Mouse (Mus musculus): ENCODE measurements around the gene Smg6.

Smg6 gene

DNA sequence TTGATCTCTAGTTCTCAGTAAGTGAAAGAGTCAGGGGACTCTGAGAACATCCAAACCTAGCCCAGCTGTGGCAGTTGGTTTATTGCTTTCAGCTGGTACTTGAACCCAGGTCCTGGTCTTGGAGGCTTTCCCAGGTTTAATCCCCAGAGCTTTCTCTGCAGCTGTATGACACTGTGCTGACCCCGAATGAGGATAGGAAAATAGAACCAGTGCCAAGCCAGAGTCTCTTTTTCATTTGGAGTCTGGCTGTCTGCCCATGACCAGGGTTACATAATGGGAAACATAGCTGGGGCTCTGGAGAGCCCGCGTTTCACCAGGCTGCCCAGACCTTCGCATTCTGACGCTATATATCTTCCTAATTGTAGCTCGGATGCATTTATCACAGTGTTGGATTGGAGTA, 121.4 kb downstream of the Smg6 start:
- no peak for DNase-seq (ENCODE audit: low read depth, low spot score)

GRCm38 (mm10) chr11:75047736-75048407, 122.2 kb downstream of the Smg6 start:
- DNase-seq (ENCODE audit: low read depth, low spot score): no peak

DNA sequence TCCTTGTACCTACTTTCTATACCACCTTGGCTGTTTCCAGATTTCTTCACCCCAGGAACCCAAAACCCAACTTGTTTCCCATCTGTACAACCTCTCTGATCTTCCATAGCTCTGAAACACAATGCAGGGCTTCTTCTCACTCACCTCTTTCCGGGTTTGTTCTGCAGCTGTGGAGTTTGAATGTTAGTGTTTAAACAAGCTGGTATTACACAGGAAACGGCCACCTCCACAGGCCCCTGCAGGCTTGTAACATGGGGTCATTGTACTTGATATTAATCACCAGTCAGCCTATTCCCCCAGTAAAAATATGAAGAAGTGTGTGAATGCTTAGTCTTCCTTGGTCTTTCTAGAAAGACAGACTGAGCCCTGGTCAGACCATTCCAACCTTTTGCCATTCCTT, 123.5 kb downstream of the Smg6 start:
- DNase-seq (ENCODE audit: low read depth, low spot score): no peak

GRCm38 (mm10) chr11:75049807-75050206, 124.2 kb downstream of the Smg6 start:
- DNase-seq (ENCODE audit: low read depth, low spot score): no peak

DNA sequence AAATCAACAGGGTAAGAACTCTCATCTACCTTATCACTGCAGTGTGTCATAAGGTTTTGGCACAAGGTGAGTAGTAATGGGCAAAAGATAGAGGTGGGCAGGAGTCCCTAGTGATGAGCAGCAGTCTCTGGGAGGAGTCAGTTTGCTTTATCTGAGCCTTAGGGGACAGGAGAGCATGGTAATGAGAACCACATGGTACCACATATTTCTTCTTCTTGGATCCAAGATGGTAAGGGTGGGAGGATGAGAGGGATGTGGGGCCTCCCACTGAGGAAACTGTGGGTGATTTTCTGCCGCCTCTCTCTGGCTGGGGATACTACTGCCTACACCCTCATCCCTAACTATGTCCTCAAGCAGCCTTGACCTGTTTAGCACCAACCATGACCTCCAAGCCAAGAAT, 125.6 kb downstream of the Smg6 start:
- DNase-seq (ENCODE audit: low read depth, low spot score): no peak

DNA sequence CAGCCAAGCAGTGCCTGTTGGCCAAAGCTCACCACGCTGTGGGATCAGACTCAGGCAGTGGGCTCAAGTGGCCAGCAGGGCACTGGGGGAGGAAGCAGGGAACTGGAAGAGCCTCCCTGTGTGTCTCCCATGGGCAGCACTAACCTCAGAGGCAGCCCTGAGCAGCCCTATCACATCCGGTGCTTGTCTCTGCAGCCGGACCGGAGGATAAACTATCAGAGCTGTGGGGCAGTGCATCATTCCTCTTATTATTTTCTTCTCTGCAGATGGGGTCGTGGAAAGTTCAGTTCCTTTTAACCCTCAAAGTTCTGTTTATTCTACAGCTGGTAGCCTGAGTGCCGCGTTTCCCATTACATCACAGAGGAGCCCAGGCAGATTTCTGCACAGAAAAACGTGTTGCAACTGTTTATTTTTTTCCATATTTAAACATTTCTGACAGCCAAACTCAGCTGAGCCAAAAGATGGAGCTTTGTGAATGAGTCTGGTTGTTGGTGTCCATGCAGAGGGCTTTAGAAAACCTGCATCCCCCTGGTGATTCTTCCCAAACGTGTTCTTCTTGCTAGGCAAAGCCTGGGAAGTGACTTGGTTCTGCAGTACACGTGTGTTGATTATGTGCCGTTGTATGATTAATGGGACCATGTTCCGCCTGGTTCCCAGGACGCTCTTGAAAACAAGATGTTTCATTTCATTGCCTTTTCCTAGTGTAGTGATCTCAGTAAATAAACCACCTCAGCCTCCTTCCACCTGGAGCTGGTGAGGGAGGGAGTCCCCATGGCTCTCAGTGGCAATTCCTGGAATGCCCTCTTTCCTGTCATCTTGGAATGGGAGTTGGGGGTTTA, 126.3 kb downstream of the Smg6 start:
- DNase-seq (ENCODE audit: low read depth, low spot score): no peak

GRCm38 (mm10) chr11:75053020-75053419, 127.4 kb downstream of the Smg6 start:
- no peak for DNase-seq (ENCODE audit: low read depth, low spot score)

DNA sequence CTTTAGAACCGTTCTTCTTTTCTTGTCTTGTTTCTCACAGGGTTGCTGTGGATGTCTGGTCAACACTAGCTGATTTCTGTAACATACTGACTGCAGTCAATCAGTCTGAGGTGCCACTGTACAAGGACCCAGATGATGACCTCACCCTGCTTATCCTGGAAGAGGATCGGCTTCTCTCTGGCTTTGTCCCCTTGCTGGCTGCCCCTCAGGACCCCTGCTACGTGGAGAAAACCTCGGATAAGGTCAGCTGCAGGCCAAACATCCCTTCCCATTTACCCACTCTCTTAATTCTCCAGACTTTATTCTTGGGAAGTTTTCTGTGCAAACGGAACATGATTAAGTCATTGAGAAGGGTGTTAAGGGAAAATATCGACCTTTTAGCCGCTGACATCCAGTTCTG, 128.1 kb downstream of the Smg6 start:
- DNase-seq (ENCODE audit: low read depth, low spot score): no peak

DNA sequence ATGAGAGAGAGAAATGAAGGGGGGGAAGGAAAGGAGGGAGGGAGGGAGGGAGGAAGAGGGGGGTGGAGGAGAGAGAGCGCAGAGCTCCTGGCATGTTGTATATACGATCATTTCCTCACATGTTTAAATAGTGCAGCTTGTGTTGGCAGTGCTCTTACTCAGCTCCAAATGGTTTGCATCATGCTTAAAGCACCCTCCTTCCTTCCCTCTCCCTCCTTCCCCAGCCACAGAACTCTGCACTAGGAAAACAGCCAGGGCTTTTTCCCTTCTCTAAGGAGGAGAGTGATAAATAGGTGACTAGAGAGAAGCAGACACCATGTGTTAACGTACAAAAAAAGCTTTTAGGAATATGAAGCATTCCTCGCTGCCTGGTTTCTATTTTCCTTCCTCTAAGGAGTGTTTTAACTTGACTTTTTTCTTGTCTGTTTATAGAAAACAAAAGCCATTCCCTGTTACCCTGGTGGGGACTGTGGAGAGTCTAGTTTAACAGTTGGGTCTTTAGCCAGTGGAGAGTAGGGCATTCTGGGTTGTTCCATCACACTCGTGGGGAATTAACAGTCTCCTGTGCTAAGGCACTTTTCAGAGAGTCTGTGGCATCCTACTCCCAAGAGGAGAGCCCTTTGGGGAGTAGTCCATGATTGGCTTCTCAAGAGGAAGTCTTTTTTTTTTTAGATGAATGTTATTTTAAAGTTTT, 128.7 kb downstream of the Smg6 start:
- DNase-seq (ENCODE audit: low read depth, low spot score): no peak

GRCm38 (mm10) chr11:75054878-75055214, 129.2 kb downstream of the Smg6 start:
- no peak for DNase-seq (ENCODE audit: low read depth, low spot score)

- DNase-seq (ENCODE audit: low read depth, low spot score): no peak
Observed at GRCm38 (mm10) chr11:75062650-75063049, 137.0 kb downstream of the Smg6 start.

GRCm38 (mm10) chr11:75064266-75064665, 138.6 kb downstream of the Smg6 start:
- DNase-seq (ENCODE audit: low read depth, low spot score): no peak

- DNase-seq (ENCODE audit: low read depth, low spot score): no peak
Observed at GRCm38 (mm10) chr11:75071352-75071751, 145.7 kb downstream of the Smg6 start.

DNA sequence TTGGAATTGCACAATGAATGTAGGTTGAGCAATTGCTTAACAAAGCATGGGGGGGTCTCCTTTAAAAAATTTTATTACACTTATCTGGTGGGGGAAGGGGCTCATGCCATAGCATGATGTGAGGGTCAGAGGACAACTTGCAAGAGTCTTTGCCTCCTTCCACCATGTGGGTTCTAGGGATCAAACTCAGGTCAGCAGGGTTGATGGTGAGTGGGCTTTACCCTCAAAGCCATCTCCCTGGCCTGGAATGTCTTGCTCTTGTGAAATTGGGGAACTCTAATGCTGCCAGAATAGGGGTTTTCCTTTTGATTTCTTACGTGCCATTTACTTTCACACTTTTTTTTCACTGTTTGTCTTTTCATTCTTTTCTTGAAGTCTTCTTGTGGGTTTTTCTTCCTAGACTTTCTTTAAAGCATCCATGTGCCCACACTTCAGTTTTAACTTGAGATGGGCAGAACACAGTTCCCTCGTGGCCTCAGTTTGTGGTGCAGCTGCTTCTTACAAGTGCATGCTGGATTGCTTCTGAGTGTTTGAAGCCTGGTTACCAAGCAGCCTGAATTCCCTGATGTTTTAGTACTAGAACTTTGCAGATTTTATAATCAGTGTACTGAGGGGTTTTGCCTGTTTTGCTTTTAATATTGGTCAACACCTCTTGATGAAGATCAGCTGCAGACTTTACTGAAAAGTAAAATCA, 147.5 kb downstream of the Smg6 start:
- no peak for DNase-seq (ENCODE audit: low read depth, low spot score)

DNA sequence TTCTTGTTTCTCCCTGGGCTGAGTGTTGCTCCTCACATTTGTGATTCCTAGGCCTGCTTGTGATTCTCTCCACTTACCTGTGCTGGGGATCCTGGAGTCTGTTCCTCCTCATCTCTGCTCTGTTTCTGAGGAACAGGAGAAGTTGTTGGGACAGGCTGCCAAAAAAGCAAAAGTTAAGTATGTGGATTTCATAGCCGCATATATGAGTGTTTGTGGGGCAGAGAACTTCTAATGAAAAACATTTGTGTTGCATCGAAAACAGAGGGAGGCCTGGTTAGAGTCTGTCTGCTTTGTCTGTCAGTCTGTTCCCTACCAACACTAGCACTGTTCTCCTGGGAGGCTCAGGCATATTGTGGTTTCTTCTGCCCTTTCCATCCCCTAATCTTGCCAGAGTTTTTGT, 148.1 kb downstream of the Smg6 start:
- DNase-seq (ENCODE audit: low read depth, low spot score): no peak

- no peak for DNase-seq (ENCODE audit: low read depth, low spot score)
Observed at GRCm38 (mm10) chr11:75074543-75074942, 148.9 kb downstream of the Smg6 start.

GRCm38 (mm10) chr11:75078616-75079015, 153.0 kb downstream of the Smg6 start:
- no peak for DNase-seq (ENCODE audit: low read depth, low spot score)

DNA sequence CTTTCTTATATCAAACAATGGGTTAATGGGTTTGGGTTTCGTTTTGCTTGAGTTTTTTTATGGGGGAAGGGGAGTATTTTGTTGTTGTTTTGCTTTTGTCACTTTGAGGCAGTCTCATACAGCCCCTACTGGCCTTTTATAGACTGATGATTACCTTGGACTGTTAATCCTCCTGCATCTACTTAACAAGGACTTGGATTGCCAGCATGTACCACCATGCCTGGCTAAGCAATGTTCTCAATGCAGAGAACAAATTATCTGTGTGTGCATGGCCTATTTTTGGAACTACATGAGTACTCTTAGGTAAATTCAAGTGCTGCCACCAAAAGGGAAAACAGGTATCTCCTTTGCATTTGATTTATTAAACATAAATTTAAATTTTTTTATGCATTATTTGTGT, 157.4 kb downstream of the Smg6 start:
- DNase-seq (ENCODE audit: low read depth, low spot score): no peak

DNA sequence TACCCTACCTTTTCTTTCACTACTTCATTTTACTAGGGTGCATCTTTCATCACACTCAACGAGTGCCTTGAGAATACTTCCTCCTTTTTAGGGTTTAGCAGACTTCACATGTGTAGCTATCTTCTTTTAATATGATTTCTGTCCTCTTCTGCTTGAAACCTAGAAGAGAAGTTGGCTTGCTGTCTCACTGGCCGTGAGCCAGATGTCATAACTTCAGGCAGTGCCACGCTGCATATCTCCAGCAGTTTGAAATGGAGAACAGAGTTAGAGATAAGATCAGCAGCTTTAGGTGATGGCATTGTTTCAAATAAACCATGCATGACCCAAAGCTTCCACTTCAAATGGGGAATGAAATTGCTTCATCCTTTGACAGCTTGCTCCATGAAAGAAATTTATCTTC, 166.5 kb downstream of the Smg6 start:
- no peak for DNase-seq (ENCODE audit: low read depth, low spot score)

GRCm38 (mm10) chr11:75092656-75093055, 167.0 kb downstream of the Smg6 start:
- DNase-seq (ENCODE audit: low read depth, low spot score): no peak

DNA sequence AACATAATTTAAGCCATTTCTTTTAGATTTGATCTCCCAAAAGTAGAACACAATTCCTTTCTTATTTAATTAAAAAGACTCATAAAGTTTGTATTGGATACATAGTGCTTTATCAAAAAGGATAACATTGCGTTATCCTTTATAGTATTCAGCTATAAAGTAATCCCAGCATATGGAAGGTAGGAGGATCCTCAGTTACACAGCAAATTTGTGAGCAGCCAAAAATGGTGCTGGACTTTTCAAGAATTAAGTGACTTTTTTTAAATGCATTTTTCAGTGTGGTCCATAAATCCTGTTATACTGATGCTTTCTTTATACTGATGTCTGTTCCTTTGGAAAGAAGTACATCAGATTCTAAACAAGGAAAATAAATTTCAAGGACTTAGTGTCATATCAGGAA, 169.1 kb downstream of the Smg6 start:
- DNase-seq (ENCODE audit: low read depth, low spot score): no peak

DNA sequence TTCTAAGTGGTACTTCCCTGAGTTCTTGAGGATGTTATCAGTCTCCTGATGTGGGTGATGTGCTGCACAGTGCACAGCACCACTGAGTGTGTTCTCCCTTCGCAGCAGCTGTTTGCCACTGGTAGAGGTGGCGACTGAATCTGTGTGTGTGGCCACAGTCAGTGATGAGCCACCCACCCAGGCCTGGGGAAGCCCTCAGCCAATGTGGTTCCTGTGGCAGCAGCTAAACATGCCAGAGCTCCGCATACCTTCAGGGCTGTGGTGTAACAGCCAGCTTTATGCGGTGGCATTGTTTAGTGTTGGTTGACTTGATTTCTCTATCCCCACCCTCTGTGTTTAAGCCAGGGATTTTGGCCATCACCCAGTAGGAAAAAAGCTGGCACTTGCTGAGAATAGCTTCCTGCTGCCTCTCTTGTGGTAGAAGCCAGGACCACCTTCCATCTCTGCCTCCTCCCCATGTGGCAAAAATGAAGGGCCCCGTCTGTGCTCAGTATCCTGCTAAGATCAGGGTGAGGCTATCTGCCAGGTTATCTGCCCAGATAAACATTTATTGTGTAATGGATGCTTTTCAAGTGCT, 177.2 kb downstream of the Smg6 start:
- DNase-seq (ENCODE audit: low read depth, low spot score): no peak
